Mouse (Mus musculus): ENCODE results near the gene Rin2. TPM values are rescaled to one million over a fixed set of nuclear protein-coding genes. Genes with fewer than 3 reads are reported as not detected.

Gene Rin2
- total and polyA plus RNA-seq, 3 experiments = 0.05 to 0.10 (median 0.08) TPM

- Histone ChIP-seq H3K4me1 (ENCODE audit: control insufficient read depth in 1 of 2, insufficient read depth in 2 of 2) (peaks cover 2 to 3% of the 10 kb centered on the region in 2 experiments; a peak in 2 of 4 replicates), H3K9me3 (replicated peaks; ENCODE audit: low read length) (no peaks in the 10 kb centered on the region), H3K27me3 (replicated peaks) (no peaks in the 10 kb centered on the region), H3K4me2 (ENCODE audit: insufficient read depth, low read depth, poor library complexity, severe bottlenecking) (no peak overlapping the region), H3K79me2 (replicated peaks; ENCODE audit: control insufficient read depth, extremely low read depth, insufficient read depth, poor library complexity, severe bottlenecking) (no peaks in the 10 kb centered on the region), H3K36me3 (replicated peaks in 1 of 2; ENCODE audit: control insufficient read depth in 1 of 2, insufficient read depth in 1 of 2, low read length in 1 of 2) (no peaks in the 10 kb centered on the region), H3K4me3 (replicated peaks in 1 of 3; ENCODE audit: low read depth in 2 of 3, low read length in 2 of 3, poor library complexity in 1 of 3) (no peak overlapping the region), H3K27ac (ENCODE audit: insufficient read depth, low read depth) (no peak overlapping the region), H3K9ac (ENCODE audit: insufficient read depth, low read depth) (no peak overlapping the region)
- in situ Hi-C loops (cut with MboI; ENCODE audit: low pct_ligation_motif_present, low pct_unique_long_range_greater_than_20kb, low sequenced_read_pairs) (no loop called here), dilution Hi-C loops (cut with MboI; ENCODE audit: extremely low pct_ligation_motif_present, extremely low pct_unique_long_range_greater_than_20kb, low sequenced_read_pairs) (no loop called here)
- DNase-seq (ENCODE audit: extremely low read depth) = no peak
- TF ChIP-seq ETS1 (conservative IDR thresholded peaks at IDR 0.05; ENCODE audit: low read depth, low read length) (no peak), ELF1 (IDR thresholded peaks at IDR 0.05; ENCODE audit: low read depth, low read length) (no peak), CHD2 (IDR thresholded peaks at IDR 0.05; ENCODE audit: low read length) (no peak), POLR2AphosphoS2 (IDR thresholded peaks at IDR 0.05; ENCODE audit: low read depth, low read length) (no peak), POLR2A (IDR thresholded peaks at IDR 0.05; ENCODE audit: low read depth, low read length) (no peak), CTCF (conservative IDR thresholded peaks at IDR 0.05 in 1 of 2, IDR thresholded peaks at IDR 0.05 in 1 of 2; ENCODE audit: low read depth in 2 of 2, low read length in 2 of 2) (no peak), BHLHE40 (IDR thresholded peaks at IDR 0.05; ENCODE audit: low read depth, low read length) (no peak), RCOR1 (conservative IDR thresholded peaks at IDR 0.05; ENCODE audit: low read depth, low read length) (no peak), MYC (IDR thresholded peaks at IDR 0.05; ENCODE audit: low read depth, low read length) (no peak), USF2 (conservative IDR thresholded peaks at IDR 0.05; ENCODE audit: low read depth, low read length) (no peak), MAZ (IDR thresholded peaks at IDR 0.05; ENCODE audit: low read depth, low read length) (no peak), PAX5 (IDR thresholded peaks at IDR 0.05; ENCODE audit: low read length) (no peak), NRF1 (IDR thresholded peaks at IDR 0.05; ENCODE audit: low read depth, low read length) (no peak), ZKSCAN1 (IDR thresholded peaks at IDR 0.05; ENCODE audit: borderline replicate concordance, low read depth, low read length) (no peak), TCF12 (IDR thresholded peaks at IDR 0.05; ENCODE audit: low read depth, low read length) (no peak), ZC3H11A (IDR thresholded peaks at IDR 0.05; ENCODE audit: low read depth, low read length) (no peak), MEF2A (IDR thresholded peaks at IDR 0.05; ENCODE audit: borderline replicate concordance, low read depth, low read length) (no peak), JUN (IDR thresholded peaks at IDR 0.05; ENCODE audit: insufficient read depth, low read depth, low read length) (no peak), JUND (conservative IDR thresholded peaks at IDR 0.05; ENCODE audit: low read depth, low read length) (no peak)
Observed at GRCm38 (mm10) chr2:145827930-145828329, 152.9 kb downstream of the Rin2 start.

DNA sequence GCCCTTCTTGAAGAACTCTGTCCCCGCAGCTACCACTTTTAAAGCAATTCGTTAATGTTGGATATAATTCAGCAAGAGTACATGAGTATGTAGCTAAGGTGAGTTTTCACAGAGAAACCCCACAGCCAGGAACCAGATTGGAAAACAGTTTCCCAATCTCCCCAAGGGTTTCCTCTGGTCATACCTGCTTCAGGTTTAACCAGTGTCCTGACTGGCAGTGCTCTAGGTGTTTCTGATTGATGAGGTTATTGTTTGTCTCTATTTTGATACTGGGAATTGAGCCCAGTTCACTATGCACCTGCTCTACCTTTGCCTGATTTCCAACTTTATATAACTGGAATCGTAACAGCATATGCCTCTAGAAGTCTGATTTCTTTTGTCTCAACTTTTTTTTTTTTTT lies 153.6 kb downstream of the Rin2 start:
- peaks cover 0 to 3% of the 10 kb centered on the region in 2 experiments; a peak in 2 of 4 replicates for H3K4me1 ChIP-seq (ENCODE audit: control insufficient read depth in 1 of 2, insufficient read depth in 2 of 2)
- H3K9me3 ChIP-seq (replicated peaks; ENCODE audit: low read length) = no peaks in the 10 kb centered on the region
- TF ChIP-seq CTCF (conservative IDR thresholded peaks at IDR 0.05 in 1 of 2, IDR thresholded peaks at IDR 0.05 in 1 of 2; ENCODE audit: low read depth in 2 of 2, low read length in 2 of 2) = no peak
- no peak for TF ChIP-seq IRF4 (IDR thresholded peaks at IDR 0.05; ENCODE audit: low read depth, low read length)
- TF ChIP-seq BHLHE40 (IDR thresholded peaks at IDR 0.05; ENCODE audit: low read depth, low read length) = no peak
- TF ChIP-seq UBTF (IDR thresholded peaks at IDR 0.05; ENCODE audit: low read depth, low read length) = no peak
- no peak for TF ChIP-seq MXI1 (IDR thresholded peaks at IDR 0.05; ENCODE audit: low read depth, low read length)
- TF ChIP-seq HCFC1 (IDR thresholded peaks at IDR 0.05; ENCODE audit: low read depth, low read length) = no peak
- no peak for TF ChIP-seq ZNF384 (IDR thresholded peaks at IDR 0.05; ENCODE audit: low read depth, low read length)
- TF ChIP-seq RCOR1 (conservative IDR thresholded peaks at IDR 0.05; ENCODE audit: low read depth, low read length) = no peak
- no peak for TF ChIP-seq TCF12 (IDR thresholded peaks at IDR 0.05; ENCODE audit: low read depth, low read length)
- no peaks in the 10 kb centered on the region for H3K36me3 ChIP-seq (replicated peaks in 1 of 2; ENCODE audit: control insufficient read depth in 1 of 2, insufficient read depth in 1 of 2, low read length in 1 of 2)
- no peak for DNase-seq (ENCODE audit: extremely low read depth)
- no peak overlapping the region for H3K4me2 ChIP-seq (ENCODE audit: insufficient read depth, low read depth, poor library complexity, severe bottlenecking)
- no peak overlapping the region for H3K9ac ChIP-seq (ENCODE audit: insufficient read depth, low read depth)
- in situ Hi-C loops (cut with MboI; ENCODE audit: low pct_ligation_motif_present, low pct_unique_long_range_greater_than_20kb, low sequenced_read_pairs) = no loop called here
- H3K27me3 ChIP-seq (replicated peaks) = no peaks in the 10 kb centered on the region
- dilution Hi-C loops (cut with MboI; ENCODE audit: extremely low pct_ligation_motif_present, extremely low pct_unique_long_range_greater_than_20kb, low sequenced_read_pairs) = no loop called here
- H3K79me2 ChIP-seq (replicated peaks; ENCODE audit: control insufficient read depth, extremely low read depth, insufficient read depth, poor library complexity, severe bottlenecking) = no peaks in the 10 kb centered on the region
- no peak overlapping the region for H3K4me3 ChIP-seq (replicated peaks in 1 of 3; ENCODE audit: low read depth in 2 of 3, low read length in 2 of 3, poor library complexity in 1 of 3)
- no peak overlapping the region for H3K27ac ChIP-seq (ENCODE audit: insufficient read depth, low read depth)
